ENCODE assay signal across 10 mouse cellular contexts in the genomic region with DNA sequence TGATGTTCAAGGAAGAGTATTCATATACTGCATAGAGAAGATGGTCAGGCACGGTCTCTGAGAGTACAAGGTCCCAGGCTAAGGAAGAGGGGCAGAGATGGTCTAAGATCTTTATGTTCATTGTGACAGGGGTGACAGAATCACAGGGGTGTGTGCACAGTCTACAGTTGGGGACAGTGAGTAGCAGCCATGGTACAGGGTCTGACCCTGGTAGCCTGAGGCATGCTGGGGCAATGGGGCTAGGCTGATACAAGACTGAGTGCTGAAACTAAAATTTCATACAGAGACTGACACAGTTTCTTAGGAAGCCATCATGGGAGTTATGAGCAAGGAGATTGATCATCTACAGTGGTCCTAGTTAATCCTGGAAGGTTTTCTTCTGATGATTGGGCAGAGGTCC. TPM values are rescaled to one million over a fixed set of nuclear protein-coding genes. Genes with fewer than 3 reads are reported as not detected.
DNase-seq lines count a peak whose midpoint lies in the region; ATAC-seq lines count a peak whose summit lies in the region.
"Had no signal": no experiment of that assay in that cellular context is flagged by ENCODE, and none has a peak within 500 bp of the region (broad histone marks: within the 10 kb centered on the region; RNA-seq: fewer than 3 reads in every experiment).

No protein-coding gene starts in this region.

- H3K9ac ChIP-seq in heart, embryonic 12.5 days = peak overlapping the region; percentile 92
- peak overlapping the region; percentile 81; the same call in 1 of the 2 replicates for H3K9ac ChIP-seq in heart, embryonic 15.5 days
- H3K9ac ChIP-seq in midbrain, embryonic 11.5 days (ENCODE audit: low read length) = no peak overlapping the region

- H3K4me3 ChIP-seq in heart, embryonic 12.5 days = peak overlapping the region; percentile 82
- H3K4me3 ChIP-seq in embryonic facial prominence, embryonic 10.5 days = peak overlapping the region; percentile 86
- peak overlapping the region; percentile 89 for H3K4me3 ChIP-seq in heart, embryonic 15.5 days
- H3K4me3 ChIP-seq in midbrain, embryonic 11.5 days (ENCODE audit: low read depth, low read length) = 0 out of 2 replicates have a peak overlapping the region, but pooled peaks have one; percentile 48

- DNase-seq in heart, adult 9 months (ENCODE audit: low spot score in 2 of 2) = no peak
- peak; percentile 5 for DNase-seq in embryonic facial prominence, embryonic 10.5 days (ENCODE audit: low spot score)
- no peak for DNase-seq in midbrain, embryonic 11.5 days (ENCODE audit: low spot score, missing footprints)
- DNase-seq in right cerebral cortex, postnatal 25 days = no peak
- DNase-seq in layer of hippocampus, postnatal 14 days (ENCODE audit: low spot score in 2 of 2) = no peak
- no peak for DNase-seq in kidney, postnatal 36 days

- H3K27ac ChIP-seq in heart, embryonic 12.5 days (ENCODE audit: poor library complexity, severe bottlenecking) = peak overlapping the region; percentile 87
- no peak overlapping the region for H3K27ac ChIP-seq in embryonic facial prominence, embryonic 10.5 days (replicated peaks)
- H3K27ac ChIP-seq in heart, embryonic 15.5 days = peak overlapping the region; percentile 82
- no peak overlapping the region for H3K27ac ChIP-seq in midbrain, embryonic 11.5 days (ENCODE audit: low read depth, low read length)

- H3K9me3 ChIP-seq in heart, embryonic 12.5 days (replicated peaks) = no peaks in the 10 kb centered on the region
- H3K9me3 ChIP-seq in embryonic facial prominence, embryonic 10.5 days = no peaks in the 10 kb centered on the region
- H3K9me3 ChIP-seq in heart, embryonic 15.5 days (replicated peaks) = no peaks in the 10 kb centered on the region
- no peaks in the 10 kb centered on the region for H3K9me3 ChIP-seq in midbrain, embryonic 11.5 days (ENCODE audit: control insufficient read depth, low read length)
- H3K9me3 ChIP-seq: G1E had no signal

- peak overlapping the region; percentile 72 for H3K4me2 ChIP-seq in heart, embryonic 12.5 days
- H3K4me2 ChIP-seq in heart, embryonic 15.5 days = peak overlapping the region; percentile 71
- peak overlapping the region; percentile 76 for H3K4me2 ChIP-seq in midbrain, embryonic 11.5 days

- peaks cover 44% of the 10 kb centered on the region for H3K4me1 ChIP-seq in heart, embryonic 12.5 days (replicated peaks)
- peaks cover 19% of the 10 kb centered on the region for H3K4me1 ChIP-seq in embryonic facial prominence, embryonic 10.5 days
- H3K4me1 ChIP-seq in heart, embryonic 15.5 days (replicated peaks) = peaks cover 44% of the 10 kb centered on the region
- H3K4me1 ChIP-seq in midbrain, embryonic 11.5 days (ENCODE audit: control insufficient read depth, insufficient read depth, low read length) = peaks cover 10% of the 10 kb centered on the region

- 100% methylated on average over 1 of the region's 1 CpGs for WGBS in heart, embryonic 12.5 days
- WGBS in embryonic facial prominence, embryonic 10.5 days = 100% methylated on average over 1 of the region's 1 CpGs
- WGBS in heart, embryonic 15.5 days = 92% methylated on average over 1 of the region's 1 CpGs
- 91% methylated on average over 1 of the region's 1 CpGs for WGBS in midbrain, embryonic 11.5 days

- no peak for ATAC-seq in heart, embryonic 12.5 days (ENCODE audit: insufficient number of reproducible peaks, low FRiP score)
- ATAC-seq in heart, embryonic 15.5 days (replicated peaks; ENCODE audit: insufficient number of reproducible peaks, insufficient read depth, low FRiP score, low read depth) = no peak
- no peak for ATAC-seq in midbrain, embryonic 11.5 days (ENCODE audit: low FRiP score)

- H3K36me3 ChIP-seq in heart, embryonic 12.5 days = no peaks in the 10 kb centered on the region
- H3K36me3 ChIP-seq in embryonic facial prominence, embryonic 10.5 days (replicated peaks) = no peaks in the 10 kb centered on the region; the same call in 1 of the 2 replicates
- no peaks in the 10 kb centered on the region for H3K36me3 ChIP-seq in heart, embryonic 15.5 days
- no peaks in the 10 kb centered on the region for H3K36me3 ChIP-seq in midbrain, embryonic 11.5 days (ENCODE audit: control insufficient read depth, insufficient read depth, low read length)
- H3K36me3 ChIP-seq: G1E had no signal

- H3K27me3 ChIP-seq in heart, embryonic 12.5 days (replicated peaks) = no peaks in the 10 kb centered on the region
- H3K27me3 ChIP-seq in embryonic facial prominence, embryonic 10.5 days (replicated peaks; ENCODE audit: low read depth, poor library complexity, severe bottlenecking) = peaks cover 8% of the 10 kb centered on the region; the same call in 1 of the 2 replicates
- H3K27me3 ChIP-seq in heart, embryonic 15.5 days = no peaks in the 10 kb centered on the region
- H3K27me3 ChIP-seq in midbrain, embryonic 11.5 days (ENCODE audit: control insufficient read depth, insufficient read depth, low read length) = no peaks in the 10 kb centered on the region

RNA-seq across cellular contexts. Expression of a gene that starts 1.3 kb away (rescaled TPM):
- 21.2 and 21.8 TPM in 2 replicates for polyA plus RNA-seq in heart, embryonic 12.5 days (2016; fragmentation: Nextera tagmentation; extraction: Ambion mirVana)
- polyA plus RNA-seq in embryonic facial prominence, embryonic 10.5 days (2016; fragmentation: Nextera tagmentation; extraction: Ambion mirVana) = 25.4 and 26.5 TPM in 2 replicates
- 15.4 and 18.6 TPM in 2 replicates for polyA plus RNA-seq in heart, embryonic 15.5 days (2015; fragmentation: Nextera tagmentation; extraction: Ambion mirVana)
- 15.2 and 16.6 TPM in 2 replicates for polyA plus RNA-seq in midbrain, embryonic 11.5 days (2014; fragmentation: Nextera tagmentation; extraction: Ambion mirVana)
- total RNA-seq in layer of hippocampus, postnatal 14 days (2021) = 10 to 100 TPM; 39.4 to 43.0 TPM
- polyA plus RNA-seq: G1E had no signal

RNA-seq across cellular contexts. Expression of a gene that starts 48.9 kb away (rescaled TPM):
- 17.1 and 20.4 TPM in 2 replicates for polyA plus RNA-seq in heart, embryonic 12.5 days (2016; fragmentation: Nextera tagmentation; extraction: Ambion mirVana)
- 12.8 and 16.8 TPM in 2 replicates for polyA plus RNA-seq in embryonic facial prominence, embryonic 10.5 days (2016; fragmentation: Nextera tagmentation; extraction: Ambion mirVana)
- 18.5 and 20.4 TPM in 2 replicates for polyA plus RNA-seq in heart, embryonic 15.5 days (2015; fragmentation: Nextera tagmentation; extraction: Ambion mirVana)
- polyA plus RNA-seq in midbrain, embryonic 11.5 days (2014; fragmentation: Nextera tagmentation; extraction: Ambion mirVana) = 12.7 and 14.3 TPM in 2 replicates
- 10 to 100 TPM; 19.0 to 20.0 TPM for total RNA-seq in layer of hippocampus, postnatal 14 days (2021)

RNA-seq across cellular contexts. Expression of a gene that starts 51.3 kb away (rescaled TPM):
- polyA plus RNA-seq in heart, embryonic 12.5 days (2016; fragmentation: Nextera tagmentation; extraction: Ambion mirVana) = 0.61 and 0.64 TPM in 2 replicates
- 0.71 and 1.2 TPM in 2 replicates for polyA plus RNA-seq in embryonic facial prominence, embryonic 10.5 days (2016; fragmentation: Nextera tagmentation; extraction: Ambion mirVana)
- polyA plus RNA-seq in heart, embryonic 15.5 days (2015; fragmentation: Nextera tagmentation; extraction: Ambion mirVana) = 0.16 and 0.51 TPM in 2 replicates
- 0.10 and 0.23 TPM in 2 replicates for polyA plus RNA-seq in midbrain, embryonic 11.5 days (2014; fragmentation: Nextera tagmentation; extraction: Ambion mirVana)
- under 1 TPM; 0.44 to 0.57 TPM for total RNA-seq in layer of hippocampus, postnatal 14 days (2021)
- total RNA-seq: hematopoietic stem cell, adult 5-6 weeks had no signal
- polyA plus RNA-seq: G1E had no signal

Comparison
In these comparisons a context has a peak if more than half of its experiments do, and no peak if none do; other contexts are left out.
1. H3K27ac ChIP-seq: peak in heart, embryonic 12.5 days (single experiment) and heart, embryonic 15.5 days (single experiment); none in embryonic facial prominence, embryonic 10.5 days (single experiment) and midbrain, embryonic 11.5 days (single experiment).
2. Peak in every context shown above with its lines, with median percentiles within 50 percentile points of each other: H3K4me2 ChIP-seq and H3K4me3 ChIP-seq.